Mouse (Mus musculus): ENCODE data around the gene Tox2. TPM values are rescaled to one million over a fixed set of nuclear protein-coding genes. Genes with fewer than 3 reads are reported as not detected.

Tox2 gene
- polyA plus RNA-seq, 1 experiment from 2014 or later: 4.4 TPM

DNA sequence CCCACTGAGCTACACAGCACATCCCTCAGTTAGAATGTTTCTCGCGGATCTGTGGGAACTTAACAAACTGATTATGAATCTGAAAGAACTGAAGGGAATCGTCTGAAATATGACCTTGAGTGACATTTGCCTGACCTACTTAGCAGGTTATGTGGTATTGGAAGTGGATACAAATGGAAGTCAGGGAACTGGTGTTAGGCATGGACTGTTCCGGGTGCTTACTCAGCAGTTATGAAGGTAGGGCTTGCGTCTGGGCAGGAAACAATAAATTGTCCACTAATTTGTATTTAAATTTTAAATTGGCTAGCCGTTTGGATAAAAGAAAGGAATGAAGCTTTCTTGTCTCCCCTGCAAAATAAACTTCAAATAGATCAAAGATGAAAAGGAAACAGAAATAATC lies 10.4 kb upstream of the Tox2 start:
- WGBS: 62% methylated on average over 6 of the region's 6 CpGs
- H3K9me3 ChIP-seq: no peaks in the 10 kb centered on the region
- H3K9ac ChIP-seq: no peak overlapping the region
- peaks cover 13% of the 10 kb centered on the region for H3K4me1 ChIP-seq
- no peaks in the 10 kb centered on the region for H3K36me3 ChIP-seq
- 0 out of 2 replicates have a peak, but pooled peaks cover 4% of the 10 kb centered on the region for H3K27me3 ChIP-seq
- H3K4me3 ChIP-seq: no peak overlapping the region
- ATAC-seq (ENCODE audit: insufficient number of reproducible peaks, low FRiP score, low TSS enrichment, low read depth): no peak
- no peak overlapping the region for H3K27ac ChIP-seq
- no peak overlapping the region for H3K4me2 ChIP-seq

DNA sequence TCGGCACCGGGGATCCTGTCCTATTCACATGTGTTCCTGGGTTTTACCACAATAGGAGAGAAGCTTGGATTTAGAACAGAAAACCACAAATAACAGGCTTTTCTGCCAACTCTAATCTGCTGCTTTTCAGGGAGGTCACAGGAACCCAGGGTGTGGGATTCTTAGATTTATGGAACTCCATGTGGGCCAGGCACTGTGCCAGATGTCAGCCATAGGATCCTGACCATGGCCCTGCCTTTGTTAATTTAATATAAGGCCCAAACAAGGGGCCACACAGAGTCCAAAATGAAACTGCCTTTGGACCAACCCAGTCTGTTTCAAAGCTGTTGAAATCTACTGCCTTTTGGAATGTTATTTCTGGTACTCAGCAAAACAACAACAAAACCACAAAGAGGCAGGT lies 8.9 kb upstream of the Tox2 start:
- WGBS: 45% methylated on average over 2 of the region's 2 CpGs
- ATAC-seq (ENCODE audit: insufficient number of reproducible peaks, low FRiP score, low TSS enrichment, low read depth): no peak
- H3K4me2 ChIP-seq: no peak overlapping the region

DNA sequence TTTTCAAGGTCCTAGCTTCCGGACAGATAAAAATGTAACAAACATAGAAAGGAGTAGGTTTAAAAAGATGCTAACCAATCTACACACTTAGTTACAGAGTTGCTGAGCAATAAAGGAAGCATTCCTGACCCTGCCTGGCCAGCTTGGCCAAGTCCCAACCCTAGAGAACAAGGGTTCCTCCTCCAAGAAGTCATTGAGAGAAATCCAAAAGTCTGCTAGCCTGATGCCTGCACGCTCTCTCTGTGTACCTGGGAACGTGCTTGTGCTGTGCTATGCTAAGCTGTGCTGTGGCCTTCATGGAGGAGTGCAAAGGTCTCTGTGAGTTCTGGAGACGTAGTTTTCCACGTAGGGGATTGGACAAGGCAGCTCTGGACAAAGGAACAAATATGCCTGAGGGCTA lies 8.4 kb upstream of the Tox2 start:
- Histone ChIP-seq H3K4me1 (peaks cover 10% of the 10 kb centered on the region), H3K9ac (no peak overlapping the region), H3K27me3 (0 out of 2 replicates have a peak, but pooled peaks cover 4% of the 10 kb centered on the region), H3K9me3 (no peaks in the 10 kb centered on the region), H3K36me3 (no peaks in the 10 kb centered on the region), H3K4me3 (no peak overlapping the region), H3K27ac (no peak overlapping the region), H3K4me2 (no peak overlapping the region)
- no peak for ATAC-seq (ENCODE audit: insufficient number of reproducible peaks, low FRiP score, low TSS enrichment, low read depth)
- 64% methylated on average over 5 of the region's 5 CpGs for WGBS

More for the DNA sequence above, 8.9 kb upstream of the Tox2 start:
- Histone ChIP-seq H3K4me3 (no peak overlapping the region), H3K9me3 (no peaks in the 10 kb centered on the region), H3K36me3 (no peaks in the 10 kb centered on the region), H3K27ac (0 out of 2 replicates have a peak overlapping the region, but pooled peaks have one; percentile 2), H3K4me1 (peaks cover 13% of the 10 kb centered on the region), H3K27me3 (0 out of 2 replicates have a peak, but pooled peaks cover 4% of the 10 kb centered on the region), H3K9ac (no peak overlapping the region)

DNA sequence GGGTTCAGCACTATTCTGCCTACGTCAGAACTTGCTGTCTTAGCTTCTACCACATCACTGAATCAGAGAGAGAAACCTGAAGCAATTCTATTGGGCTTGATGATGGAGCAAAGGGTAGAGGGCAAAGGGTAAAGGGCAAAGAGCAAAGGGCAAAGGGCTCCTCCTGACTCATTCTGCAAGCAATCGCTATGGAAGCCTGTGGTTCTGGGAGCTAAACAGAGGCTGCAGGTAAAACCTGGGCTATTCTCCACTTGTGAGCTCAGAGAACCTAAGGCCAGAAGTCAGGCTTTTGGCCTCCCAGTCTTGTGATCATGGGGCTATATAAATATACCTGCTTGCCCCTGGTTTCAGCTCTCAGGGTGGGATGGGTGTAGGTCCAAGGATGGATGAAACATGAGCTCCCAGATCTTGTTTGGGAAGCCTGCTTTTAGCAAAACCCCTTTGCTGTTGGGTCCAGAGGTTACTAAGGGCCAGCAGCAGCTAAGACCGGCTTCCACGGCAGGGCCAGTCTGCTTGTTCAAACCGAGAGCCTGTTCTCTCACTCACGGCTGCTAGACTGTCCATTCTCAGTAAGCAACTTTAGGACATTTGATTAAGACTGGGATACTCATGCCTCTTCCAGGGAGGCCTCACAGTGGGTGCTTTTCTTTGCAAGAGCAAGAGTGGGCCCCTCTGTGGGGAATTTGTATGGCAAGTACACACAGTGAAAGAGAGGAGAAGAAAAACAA lies 7.7 kb upstream of the Tox2 start:
- Histone ChIP-seq H3K9ac (no peak overlapping the region), H3K9me3 (no peaks in the 10 kb centered on the region), H3K4me2 (no peak overlapping the region), H3K27me3 (0 out of 2 replicates have a peak, but pooled peaks cover 4% of the 10 kb centered on the region), H3K4me3 (no peak overlapping the region), H3K36me3 (no peaks in the 10 kb centered on the region), H3K27ac (no peak overlapping the region), H3K4me1 (peaks cover 5% of the 10 kb centered on the region)
- ATAC-seq (ENCODE audit: insufficient number of reproducible peaks, low FRiP score, low TSS enrichment, low read depth): no peak
- WGBS: 64% methylated on average over 6 of the region's 6 CpGs

DNA sequence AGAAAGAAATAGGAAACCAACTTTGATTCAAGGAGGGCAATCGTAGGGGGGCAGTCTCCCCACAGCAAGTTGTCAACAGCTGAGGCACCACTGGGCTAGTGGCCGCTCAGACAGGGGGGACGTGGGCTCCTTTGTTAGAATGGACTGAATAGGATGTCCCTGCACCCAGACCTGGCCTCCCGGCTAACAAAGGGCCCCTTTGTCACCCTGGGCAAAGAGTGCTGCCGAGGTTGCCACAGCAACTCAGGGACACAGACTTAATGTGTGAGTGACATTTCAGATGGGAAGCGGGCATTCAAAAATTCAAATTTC lies 7.1 kb upstream of the Tox2 start:
- H3K27ac ChIP-seq: no peak overlapping the region
- H3K4me3 ChIP-seq: no peak overlapping the region
- H3K27me3 ChIP-seq: 0 out of 2 replicates have a peak, but pooled peaks cover 1% of the 10 kb centered on the region
- no peaks in the 10 kb centered on the region for H3K9me3 ChIP-seq
- 50% methylated on average over 6 of the region's 6 CpGs for WGBS
- H3K9ac ChIP-seq: no peak overlapping the region
- peaks cover 4% of the 10 kb centered on the region; the same call in 1 of the 2 replicates for H3K4me1 ChIP-seq
- H3K36me3 ChIP-seq: no peaks in the 10 kb centered on the region
- ATAC-seq (ENCODE audit: insufficient number of reproducible peaks, low FRiP score, low TSS enrichment, low read depth): no peak
- no peak overlapping the region for H3K4me2 ChIP-seq

DNA sequence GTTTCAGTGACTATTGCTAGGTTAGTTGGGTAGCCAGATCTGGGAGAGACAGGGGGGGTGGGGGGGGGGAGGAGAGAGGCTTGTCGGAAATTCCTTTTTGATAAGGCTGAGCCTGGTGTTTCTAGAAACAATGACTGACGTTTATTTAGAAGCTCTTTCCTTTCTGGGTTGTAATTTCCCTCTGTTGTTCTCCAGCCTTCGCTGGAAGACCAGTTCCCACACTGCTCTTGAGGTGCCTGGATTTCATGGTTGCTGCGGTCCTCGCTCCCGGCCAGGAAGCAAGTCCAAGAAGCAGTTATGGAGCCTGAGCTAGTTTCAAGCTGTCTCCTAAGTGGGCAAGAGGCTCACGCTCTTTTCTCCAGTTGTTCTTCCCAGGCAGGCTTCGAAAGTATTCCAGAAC lies 1.0 kb upstream of the Tox2 start:
- 50% methylated on average over 8 of the region's 8 CpGs for WGBS
- H3K4me3 ChIP-seq: no peak overlapping the region
- H3K36me3 ChIP-seq: no peaks in the 10 kb centered on the region
- ATAC-seq (ENCODE audit: insufficient number of reproducible peaks, low FRiP score, low TSS enrichment, low read depth): no peak
- H3K9me3 ChIP-seq: no peaks in the 10 kb centered on the region
- H3K4me2 ChIP-seq: peak overlapping the region; percentile 93; the same call in 1 of the 2 replicates
- no peak overlapping the region for H3K9ac ChIP-seq
- H3K4me1 ChIP-seq: peaks cover 30% of the 10 kb centered on the region
- H3K27me3 ChIP-seq: peaks cover 49% of the 10 kb centered on the region
- H3K27ac ChIP-seq: no peak overlapping the region

DNA sequence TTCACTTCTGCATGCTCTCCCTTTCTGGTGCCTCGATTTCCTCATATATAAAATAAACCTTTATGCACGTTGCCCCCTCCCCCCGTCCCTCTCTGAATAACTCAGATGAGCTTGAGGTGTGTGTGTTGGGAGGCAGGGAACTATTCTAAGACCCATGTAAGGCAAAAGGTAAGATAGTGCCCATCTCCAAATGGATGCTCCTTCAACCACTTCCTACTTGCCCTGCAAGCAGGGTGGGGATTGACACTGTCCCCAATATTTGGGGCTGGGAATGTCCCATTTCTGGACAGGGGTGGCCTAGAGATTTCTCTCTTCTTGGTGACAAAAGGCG lies 407 bp upstream of the Tox2 start:
- peak overlapping the region; percentile 52 for H3K4me3 ChIP-seq
- H3K27me3 ChIP-seq: peaks cover 49% of the 10 kb centered on the region
- no peaks in the 10 kb centered on the region for H3K36me3 ChIP-seq
- H3K9me3 ChIP-seq: peaks cover 4% of the 10 kb centered on the region
- H3K27ac ChIP-seq: no peak overlapping the region
- H3K4me2 ChIP-seq: peak overlapping the region; percentile 93
- H3K9ac ChIP-seq: 0 out of 2 replicates have a peak overlapping the region, but pooled peaks have one; percentile 1
- H3K4me1 ChIP-seq: peaks cover 30% of the 10 kb centered on the region
- 9% methylated on average over 4 of the region's 4 CpGs for WGBS
- no peak for ATAC-seq (ENCODE audit: insufficient number of reproducible peaks, low FRiP score, low TSS enrichment, low read depth)

DNA sequence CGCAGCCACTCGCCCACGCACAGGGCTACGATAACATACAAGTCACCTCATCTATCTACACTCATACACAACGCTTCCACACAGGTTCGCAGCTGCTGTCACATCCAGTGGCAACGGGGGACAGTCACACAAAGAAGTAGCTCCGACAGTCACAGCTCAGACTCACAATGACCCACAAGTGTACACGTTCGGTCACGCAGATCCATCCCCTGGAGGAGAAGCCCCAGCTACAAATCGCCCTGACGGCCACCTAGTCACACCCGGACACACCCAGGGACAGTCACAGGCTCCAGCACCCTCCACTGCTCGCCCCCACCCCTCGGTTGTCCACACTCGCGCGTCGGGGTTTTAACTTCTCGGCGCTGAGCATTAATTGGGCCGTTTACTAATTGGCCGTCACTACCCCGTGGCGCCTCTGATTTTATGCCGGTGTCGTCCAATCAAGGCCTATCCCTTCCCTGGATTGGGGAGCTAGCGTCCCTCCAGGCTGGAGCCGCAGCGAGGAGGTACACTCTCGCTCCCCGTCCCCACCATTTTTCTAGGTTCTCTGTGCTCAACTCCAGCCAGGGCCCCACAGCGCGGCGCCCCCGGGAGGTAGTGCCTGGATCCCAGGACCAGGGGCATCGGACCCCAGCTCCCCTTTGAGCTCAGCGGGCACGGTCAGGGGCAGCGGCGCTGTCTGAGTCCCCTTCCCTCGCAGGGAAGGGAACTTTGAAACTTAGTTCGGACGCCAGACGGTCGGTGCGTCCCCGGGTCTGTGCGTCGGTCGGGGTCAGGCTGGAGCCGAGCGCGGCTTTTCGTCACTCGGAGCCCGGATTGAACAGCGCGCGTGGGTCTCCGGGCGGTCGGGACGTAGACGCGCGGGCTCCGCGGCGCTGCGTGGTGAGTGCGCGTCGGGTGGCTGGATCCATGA lies 966 bp downstream of the Tox2 start:
- Histone ChIP-seq H3K9ac (peak overlapping the region; percentile 40), H3K27me3 (peaks cover 49% of the 10 kb centered on the region), H3K4me3 (peak overlapping the region; percentile 52), H3K9me3 (peaks cover 7% of the 10 kb centered on the region), H3K36me3 (no peaks in the 10 kb centered on the region), H3K27ac (no peak overlapping the region), H3K4me2 (peak overlapping the region; percentile 93), H3K4me1 (peaks cover 35% of the 10 kb centered on the region)
- under 1% methylated on average over 75 of the region's 75 CpGs for WGBS
- ATAC-seq (ENCODE audit: insufficient number of reproducible peaks, low FRiP score, low TSS enrichment, low read depth): no peak

DNA sequence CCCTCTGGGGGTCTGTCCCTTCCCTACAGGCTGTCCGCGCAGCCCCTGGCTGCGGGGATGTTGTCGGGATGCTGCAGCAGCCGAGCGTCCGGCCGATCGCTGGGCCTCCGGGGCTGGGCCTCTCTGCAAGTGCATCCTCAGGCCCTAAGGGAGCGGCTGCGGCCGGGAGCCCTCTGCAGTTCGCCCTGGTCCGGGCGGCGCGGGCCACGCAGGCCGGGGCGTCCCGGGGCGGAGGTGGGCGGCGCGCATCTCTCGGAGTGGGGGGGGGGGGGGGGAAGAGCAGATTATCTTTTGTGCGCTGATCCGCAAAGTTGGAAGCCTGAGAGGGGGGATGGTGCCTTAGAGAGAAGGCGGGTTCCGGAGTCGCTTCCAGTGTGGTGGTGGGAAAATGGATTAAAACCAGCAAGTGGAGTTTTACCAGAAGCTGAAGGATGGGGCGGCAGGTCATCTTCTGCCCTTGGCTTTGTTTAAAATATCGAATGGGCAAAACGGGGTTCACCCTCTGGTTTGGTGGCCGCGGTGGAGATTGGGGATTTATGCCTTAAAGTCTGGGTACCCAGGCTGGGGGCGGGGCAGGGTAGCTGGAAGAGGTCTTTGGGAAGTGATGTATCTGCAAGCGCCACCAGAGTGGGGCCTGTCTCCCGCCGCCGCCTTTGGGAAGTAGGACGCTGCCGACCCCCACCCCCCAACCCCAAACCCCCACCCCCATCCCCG lies 1.8 kb downstream of the Tox2 start:
- no peak for ATAC-seq (ENCODE audit: insufficient number of reproducible peaks, low FRiP score, low TSS enrichment, low read depth)
- Histone ChIP-seq H3K4me1 (peaks cover 39% of the 10 kb centered on the region), H3K4me2 (peak overlapping the region; percentile 93), H3K9me3 (peaks cover 7% of the 10 kb centered on the region), H3K27me3 (peaks cover 49% of the 10 kb centered on the region), H3K9ac (peak overlapping the region; percentile 40), H3K36me3 (no peaks in the 10 kb centered on the region), H3K27ac (no peak overlapping the region), H3K4me3 (peak overlapping the region; percentile 52)
- under 1% methylated on average over 42 of the region's 45 CpGs for WGBS

DNA sequence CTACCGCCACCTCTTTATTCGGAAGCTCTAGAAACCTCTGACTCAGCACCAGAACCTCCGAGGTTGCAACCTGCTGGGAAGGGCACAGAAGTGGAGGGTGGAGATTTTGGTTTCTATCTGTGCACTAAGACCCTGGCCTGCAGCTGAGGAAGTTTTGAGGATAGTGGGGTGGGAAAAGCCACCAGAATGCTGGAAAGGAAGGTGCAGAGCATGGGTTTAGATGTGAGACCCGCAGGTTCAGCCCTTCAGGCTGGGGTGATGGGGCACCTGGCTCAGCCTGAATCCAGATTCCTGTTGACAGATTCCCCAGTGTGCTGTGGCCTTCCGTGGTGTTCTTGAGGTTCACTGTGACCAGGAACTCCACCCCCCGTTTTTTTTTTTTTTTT lies 2.3 kb downstream of the Tox2 start:
- no peak overlapping the region for H3K9ac ChIP-seq
- H3K4me3 ChIP-seq: peak overlapping the region; percentile 52
- peaks cover 49% of the 10 kb centered on the region for H3K27me3 ChIP-seq
- H3K4me2 ChIP-seq: peak overlapping the region; percentile 93
- no peak for ATAC-seq (ENCODE audit: insufficient number of reproducible peaks, low FRiP score, low TSS enrichment, low read depth)
- WGBS: 5% methylated on average over 6 of the region's 6 CpGs
- H3K36me3 ChIP-seq: no peaks in the 10 kb centered on the region
- no peak overlapping the region for H3K27ac ChIP-seq
- peaks cover 7% of the 10 kb centered on the region for H3K9me3 ChIP-seq
- H3K4me1 ChIP-seq: peaks cover 39% of the 10 kb centered on the region

DNA sequence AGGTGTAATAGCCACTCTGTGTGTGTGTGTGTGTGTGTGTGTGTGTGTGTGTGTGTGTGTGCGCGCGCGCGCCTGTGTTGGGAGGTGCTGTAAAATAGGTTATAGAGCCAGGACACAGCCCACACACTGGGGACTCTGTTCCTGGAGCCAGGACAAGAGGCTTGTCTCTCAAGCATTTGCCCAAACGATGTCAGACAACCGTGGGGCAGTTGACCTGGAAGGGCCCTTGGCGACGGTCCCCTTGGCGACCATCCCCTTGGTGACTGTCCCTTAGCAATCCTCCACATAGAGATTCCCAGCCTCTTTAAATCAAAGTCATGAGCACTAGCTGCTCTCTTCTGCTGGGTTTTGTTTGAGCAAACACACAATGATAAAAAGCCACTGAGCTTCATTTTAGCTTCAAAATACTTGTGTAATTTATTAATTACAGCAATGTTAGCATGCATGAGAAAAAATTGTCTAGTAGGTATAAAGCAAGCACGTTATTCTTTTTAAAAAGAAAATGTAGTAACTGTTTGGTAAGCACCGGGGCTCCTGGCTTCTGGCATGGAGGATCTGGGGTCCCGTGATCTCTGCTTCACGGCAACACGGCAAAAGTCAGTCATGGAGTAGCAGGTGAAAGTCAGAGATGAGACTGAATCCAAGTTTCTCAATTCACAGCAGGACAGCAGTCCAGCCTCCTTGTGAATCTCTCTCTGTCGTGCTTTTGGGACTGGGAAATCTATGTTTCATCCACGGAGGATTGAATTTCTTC lies 3.0 kb downstream of the Tox2 start:
- Histone ChIP-seq H3K4me2 (no peak overlapping the region), H3K9me3 (peaks cover 7% of the 10 kb centered on the region), H3K4me1 (peaks cover 39% of the 10 kb centered on the region), H3K36me3 (no peaks in the 10 kb centered on the region), H3K27me3 (peaks cover 49% of the 10 kb centered on the region), H3K9ac (no peak overlapping the region), H3K27ac (no peak overlapping the region), H3K4me3 (no peak overlapping the region)
- 52% methylated on average over 17 of the region's 17 CpGs for WGBS
- no peak for ATAC-seq (ENCODE audit: insufficient number of reproducible peaks, low FRiP score, low TSS enrichment, low read depth)

All from limb, embryonic 15.5 days (tissue).